Mouse (Mus musculus) stomach, postnatal 0 days (tissue): ENCODE results near the gene Srsf3.

ENCODE experiments used
- CTCF ChIP-seq: IDR thresholded peaks from 2 replicates; pipeline ENCODE4 v1.5.1; 2016; ENCODE audit warnings: antibody characterized with exemption, low read depth, mild to moderate bottlenecking, moderate library complexity
- EP300 ChIP-seq: optimal IDR thresholded peaks from 2 replicates; pipeline ENCODE3; 2016; ENCODE audit warnings: antibody characterized with exemption

- TF ChIP-seq CTCF (no peak), EP300 (no peak)
These were observed 33.5 kb downstream of the Srsf3 start for GRCm38 (mm10) chr17:29065971-29066370.
